Mouse (Mus musculus): ENCODE data around the gene Ppcs.

DNA sequence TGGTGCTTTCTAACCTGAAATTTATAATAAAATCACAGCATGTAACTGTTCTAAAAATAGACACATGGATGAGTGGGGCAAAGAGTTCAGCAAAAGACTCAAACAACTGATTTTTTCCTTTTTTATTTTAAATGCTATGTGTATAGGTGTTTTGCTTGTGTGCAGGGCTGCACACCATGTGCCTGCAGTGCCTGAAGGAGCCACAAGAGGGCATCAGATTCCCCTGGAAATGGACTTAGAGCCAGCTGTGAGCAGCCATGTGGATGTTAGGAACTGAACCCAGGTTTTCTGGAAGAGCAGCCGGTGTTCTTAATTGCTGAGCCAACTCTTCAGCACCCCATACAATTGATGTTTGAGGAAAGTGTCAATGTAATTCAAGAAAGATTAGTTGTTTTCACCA, 31.9 kb downstream of the Ppcs start:
- TF ChIP-seq CTCF (IDR thresholded peaks at IDR 0.05; ENCODE audit: insufficient read depth, low read length), result peak; percentile 32
- TF ChIP-seq POLR2A (IDR thresholded peaks at IDR 0.05; ENCODE audit: borderline replicate concordance, extremely low read depth, low read depth, low read length), result no peak

All from lung, adult 2 months (tissue).